Mouse (Mus musculus): ENCODE measurements at regions not wholly inside any gene's neighbourhood (a gene's known extent, or its start where the extent isn't known, plus 50 kb on each side); places are given as distances from the start of the nearest gene placed in this dataset.

GRCm38 (mm10) chr8:50180682-50181081, 1336.9 kb upstream of the Tenm3 start:
- Histone ChIP-seq H3K4me3 (ENCODE audit: low read depth, low read length) (no peak overlapping the region), H3K4me2 (ENCODE audit: low read depth, low read length, severe bottlenecking) (no peak overlapping the region), H3K9ac (ENCODE audit: low read length) (no peak overlapping the region), H3K4me1 (replicated peaks; ENCODE audit: control insufficient read depth, insufficient read depth, low read length) (no peaks in the 10 kb centered on the region), H3K36me3 (ENCODE audit: control insufficient read depth, insufficient read depth, low read length) (no peaks in the 10 kb centered on the region), H3K9me3 (ENCODE audit: control insufficient read depth, low read length) (no peaks in the 10 kb centered on the region), H3K27me3 (ENCODE audit: control insufficient read depth, insufficient read depth, low read length) (no peaks in the 10 kb centered on the region), H3K27ac (ENCODE audit: low read depth, low read length) (no peak overlapping the region)
- ATAC-seq (replicated peaks; ENCODE audit: low FRiP score) (no peak), DNase-seq (ENCODE audit: low spot score) (no peak)

- H3K27me3 ChIP-seq (ENCODE audit: control insufficient read depth, insufficient read depth, low read length): no peaks in the 10 kb centered on the region
- no peaks in the 10 kb centered on the region for H3K9me3 ChIP-seq (ENCODE audit: control insufficient read depth, low read length)
- no peak overlapping the region for H3K4me2 ChIP-seq (ENCODE audit: low read depth, low read length, severe bottlenecking)
- DNase-seq (ENCODE audit: low spot score): no peak
- H3K27ac ChIP-seq (ENCODE audit: low read depth, low read length): no peak overlapping the region
- no peak overlapping the region for H3K9ac ChIP-seq (ENCODE audit: low read length)
- H3K4me3 ChIP-seq (ENCODE audit: low read depth, low read length): no peak overlapping the region
- no peaks in the 10 kb centered on the region for H3K4me1 ChIP-seq (replicated peaks; ENCODE audit: control insufficient read depth, insufficient read depth, low read length)
- no peaks in the 10 kb centered on the region for H3K36me3 ChIP-seq (ENCODE audit: control insufficient read depth, insufficient read depth, low read length)
- WGBS: 82% methylated on average over 2 of the region's 2 CpGs
- ATAC-seq (replicated peaks; ENCODE audit: low FRiP score): no peak
Measured at GRCm38 (mm10) chr8:50164773-50165454, 1321.2 kb upstream of the Tenm3 start.

DNA sequence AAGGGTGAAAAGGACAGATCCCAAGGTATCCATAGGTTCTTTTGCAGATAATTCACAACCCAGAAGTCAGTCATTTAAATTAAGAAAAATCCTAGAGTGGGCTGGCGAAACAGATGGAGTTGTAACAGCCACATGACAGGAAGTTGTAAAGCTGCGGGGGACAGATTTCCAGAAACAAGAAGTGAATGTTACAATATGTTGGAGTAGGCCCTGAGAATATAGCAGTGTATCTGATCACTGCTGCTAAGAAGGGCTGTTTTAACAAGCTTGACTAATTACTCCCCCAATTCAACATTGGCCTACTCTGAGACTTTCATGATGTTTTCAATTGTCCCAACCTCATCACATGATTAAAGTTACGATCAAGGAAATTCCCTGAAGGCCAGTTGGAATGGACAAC, 1317.3 kb upstream of the Tenm3 start:
- WGBS: 88% methylated on average over 3 of the region's 3 CpGs
- Histone ChIP-seq H3K27ac (ENCODE audit: low read depth, low read length) (no peak overlapping the region), H3K27me3 (ENCODE audit: control insufficient read depth, insufficient read depth, low read length) (no peaks in the 10 kb centered on the region), H3K4me3 (ENCODE audit: low read depth, low read length) (no peak overlapping the region), H3K4me1 (replicated peaks; ENCODE audit: control insufficient read depth, insufficient read depth, low read length) (no peaks in the 10 kb centered on the region), H3K9me3 (ENCODE audit: control insufficient read depth, low read length) (no peaks in the 10 kb centered on the region), H3K9ac (ENCODE audit: low read length) (no peak overlapping the region), H3K4me2 (ENCODE audit: low read depth, low read length, severe bottlenecking) (no peak overlapping the region), H3K36me3 (ENCODE audit: control insufficient read depth, insufficient read depth, low read length) (no peaks in the 10 kb centered on the region)
- ATAC-seq (replicated peaks; ENCODE audit: low FRiP score) (no peak), DNase-seq (ENCODE audit: low spot score) (no peak)

GRCm38 (mm10) chr8:50160326-50160725, 1316.6 kb upstream of the Tenm3 start:
- no peaks in the 10 kb centered on the region for H3K36me3 ChIP-seq (ENCODE audit: control insufficient read depth, insufficient read depth, low read length)
- no peaks in the 10 kb centered on the region for H3K4me1 ChIP-seq (replicated peaks; ENCODE audit: control insufficient read depth, insufficient read depth, low read length)
- H3K4me3 ChIP-seq (ENCODE audit: low read depth, low read length): no peak overlapping the region
- DNase-seq (ENCODE audit: low spot score): no peak
- no peaks in the 10 kb centered on the region for H3K27me3 ChIP-seq (ENCODE audit: control insufficient read depth, insufficient read depth, low read length)
- no peaks in the 10 kb centered on the region for H3K9me3 ChIP-seq (ENCODE audit: control insufficient read depth, low read length)
- WGBS: 80% methylated on average over 5 of the region's 5 CpGs
- H3K27ac ChIP-seq (ENCODE audit: low read depth, low read length): no peak overlapping the region
- H3K4me2 ChIP-seq (ENCODE audit: low read depth, low read length, severe bottlenecking): no peak overlapping the region
- H3K9ac ChIP-seq (ENCODE audit: low read length): no peak overlapping the region
- ATAC-seq (replicated peaks; ENCODE audit: low FRiP score): no peak

- Histone ChIP-seq H3K4me2 (ENCODE audit: low read depth, low read length, severe bottlenecking) (no peak overlapping the region), H3K9ac (ENCODE audit: low read length) (no peak overlapping the region), H3K4me1 (replicated peaks; ENCODE audit: control insufficient read depth, insufficient read depth, low read length) (no peaks in the 10 kb centered on the region), H3K27ac (ENCODE audit: low read depth, low read length) (no peak overlapping the region), H3K36me3 (ENCODE audit: control insufficient read depth, insufficient read depth, low read length) (no peaks in the 10 kb centered on the region), H3K27me3 (ENCODE audit: control insufficient read depth, insufficient read depth, low read length) (no peaks in the 10 kb centered on the region), H3K9me3 (ENCODE audit: control insufficient read depth, low read length) (no peaks in the 10 kb centered on the region), H3K4me3 (ENCODE audit: low read depth, low read length) (no peak overlapping the region)
- WGBS: 93% methylated on average over 3 of the region's 3 CpGs
- ATAC-seq (replicated peaks; ENCODE audit: low FRiP score) (no peak), DNase-seq (ENCODE audit: low spot score) (no peak)
Measured at GRCm38 (mm10) chr8:50139876-50140275, 1296.1 kb upstream of the Tenm3 start.

- no peak overlapping the region for H3K4me3 ChIP-seq (ENCODE audit: low read depth, low read length)
- 88% methylated on average over 9 of the region's 9 CpGs for WGBS
- DNase-seq (ENCODE audit: low spot score): no peak
- H3K4me2 ChIP-seq (ENCODE audit: low read depth, low read length, severe bottlenecking): no peak overlapping the region
- H3K9ac ChIP-seq (ENCODE audit: low read length): no peak overlapping the region
- no peaks in the 10 kb centered on the region for H3K36me3 ChIP-seq (ENCODE audit: control insufficient read depth, insufficient read depth, low read length)
- H3K4me1 ChIP-seq (replicated peaks; ENCODE audit: control insufficient read depth, insufficient read depth, low read length): no peaks in the 10 kb centered on the region
- H3K27me3 ChIP-seq (ENCODE audit: control insufficient read depth, insufficient read depth, low read length): no peaks in the 10 kb centered on the region
- no peak overlapping the region for H3K27ac ChIP-seq (ENCODE audit: low read depth, low read length)
- no peak for ATAC-seq (replicated peaks; ENCODE audit: low FRiP score)
- no peaks in the 10 kb centered on the region for H3K9me3 ChIP-seq (ENCODE audit: control insufficient read depth, low read length)
Measured at GRCm38 (mm10) chr8:50120041-50120440, 1276.3 kb upstream of the Tenm3 start.

DNA sequence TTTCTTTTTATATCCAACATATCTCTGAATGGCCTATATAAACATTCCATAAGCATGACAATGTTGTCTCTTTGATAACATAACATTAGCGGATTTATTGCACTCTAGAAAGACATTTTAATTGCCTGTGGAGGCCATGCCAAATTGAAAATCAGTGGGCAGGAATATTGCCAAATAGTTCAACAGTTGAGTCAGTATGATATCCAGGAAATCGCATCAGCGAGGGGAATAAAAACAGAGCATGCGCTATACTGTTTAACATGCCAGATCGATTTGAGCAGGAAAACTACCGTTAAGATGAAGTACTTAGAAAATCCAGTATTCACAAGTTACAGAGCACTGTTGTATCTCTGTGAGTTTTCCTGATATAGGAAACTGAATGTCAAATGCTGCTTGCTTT, 1238.6 kb upstream of the Tenm3 start:
- ATAC-seq (replicated peaks; ENCODE audit: low FRiP score) (no peak), DNase-seq (ENCODE audit: low spot score) (no peak)
- no peaks in the 10 kb centered on the region for H3K36me3 ChIP-seq (ENCODE audit: control insufficient read depth, insufficient read depth, low read length)
- no peaks in the 10 kb centered on the region for H3K4me1 ChIP-seq (replicated peaks; ENCODE audit: control insufficient read depth, insufficient read depth, low read length)
- no peak overlapping the region for H3K4me2 ChIP-seq (ENCODE audit: low read depth, low read length, severe bottlenecking)
- H3K27me3 ChIP-seq (ENCODE audit: control insufficient read depth, insufficient read depth, low read length): no peaks in the 10 kb centered on the region
- no peak overlapping the region for H3K27ac ChIP-seq (ENCODE audit: low read depth, low read length)
- H3K9me3 ChIP-seq (ENCODE audit: control insufficient read depth, low read length): no peaks in the 10 kb centered on the region
- H3K4me3 ChIP-seq (ENCODE audit: low read depth, low read length): no peak overlapping the region
- 92% methylated on average over 6 of the region's 6 CpGs for WGBS
- no peak overlapping the region for H3K9ac ChIP-seq (ENCODE audit: low read length)

DNA sequence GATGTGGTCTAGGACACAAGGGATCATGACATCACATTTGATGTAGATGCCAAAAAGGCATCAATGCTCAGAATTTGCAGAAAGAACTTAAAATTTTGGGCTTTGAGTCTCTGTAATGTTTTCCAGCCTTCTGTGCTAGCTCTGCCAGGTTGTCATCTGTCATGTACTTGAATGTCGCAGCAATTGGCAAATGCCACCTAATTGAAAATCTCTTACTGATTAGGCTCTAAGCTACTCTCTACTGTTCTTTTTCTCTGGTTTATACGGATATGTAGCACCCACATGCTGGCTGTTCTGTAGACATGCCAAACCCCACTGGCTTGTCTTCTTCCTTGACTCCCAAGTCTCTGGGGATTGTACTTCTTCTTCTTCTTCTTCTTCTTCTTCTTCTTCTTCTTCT, 1193.3 kb upstream of the Tenm3 start:
- DNase-seq (ENCODE audit: low spot score): no peak

GRCm38 (mm10) chr8:50027544-50027943, 1183.8 kb upstream of the Tenm3 start:
- Histone ChIP-seq H3K36me3 (ENCODE audit: control insufficient read depth, insufficient read depth, low read length) (no peaks in the 10 kb centered on the region), H3K4me2 (ENCODE audit: low read depth, low read length, severe bottlenecking) (no peak overlapping the region), H3K4me3 (ENCODE audit: low read depth, low read length) (no peak overlapping the region), H3K9me3 (ENCODE audit: control insufficient read depth, low read length) (no peaks in the 10 kb centered on the region), H3K4me1 (replicated peaks; ENCODE audit: control insufficient read depth, insufficient read depth, low read length) (no peaks in the 10 kb centered on the region), H3K27ac (ENCODE audit: low read depth, low read length) (no peak overlapping the region), H3K9ac (ENCODE audit: low read length) (no peak overlapping the region), H3K27me3 (ENCODE audit: control insufficient read depth, insufficient read depth, low read length) (no peaks in the 10 kb centered on the region)
- WGBS: 83% methylated on average over 6 of the region's 6 CpGs
- no peak for ATAC-seq (replicated peaks; ENCODE audit: low FRiP score)
- no peak for DNase-seq (ENCODE audit: low spot score)

More for the DNA sequence above, 1193.3 kb upstream of the Tenm3 start:
- ATAC-seq (replicated peaks; ENCODE audit: low FRiP score): no peak
- Histone ChIP-seq H3K4me3 (ENCODE audit: low read depth, low read length) (no peak overlapping the region), H3K9me3 (ENCODE audit: control insufficient read depth, low read length) (no peaks in the 10 kb centered on the region), H3K9ac (ENCODE audit: low read length) (no peak overlapping the region), H3K36me3 (ENCODE audit: control insufficient read depth, insufficient read depth, low read length) (no peaks in the 10 kb centered on the region), H3K4me2 (ENCODE audit: low read depth, low read length, severe bottlenecking) (no peak overlapping the region), H3K27ac (ENCODE audit: low read depth, low read length) (no peak overlapping the region), H3K4me1 (replicated peaks; ENCODE audit: control insufficient read depth, insufficient read depth, low read length) (no peaks in the 10 kb centered on the region), H3K27me3 (ENCODE audit: control insufficient read depth, insufficient read depth, low read length) (no peaks in the 10 kb centered on the region)
- 88% methylated on average over 2 of the region's 2 CpGs for WGBS

Data from forebrain, embryonic 11.5 days (tissue).